Mouse (Mus musculus): ENCODE data around the gene Epb41l5. TPM values are rescaled to one million over a fixed set of nuclear protein-coding genes. Genes with fewer than 3 reads are reported as not detected.

The Epb41l5 gene
- polyA plus RNA-seq, 1 experiment, result 0.30 TPM

- H3K27me3 ChIP-seq (ENCODE audit: control insufficient read depth, insufficient read depth, low read length), result no peaks in the 10 kb centered on the region
- H3K36me3 ChIP-seq (ENCODE audit: control insufficient read depth, insufficient read depth, low read length), result 0 out of 2 replicates have a peak, but pooled peaks cover 2% of the 10 kb centered on the region
- 91% methylated on average over 2 of the region's 2 CpGs for WGBS
- no peak overlapping the region for H3K27ac ChIP-seq (ENCODE audit: insufficient read depth, low read length)
- H3K4me3 ChIP-seq (ENCODE audit: extremely low read depth, insufficient read depth, insufficient read length), result no peak overlapping the region
- no peaks in the 10 kb centered on the region for H3K4me1 ChIP-seq (ENCODE audit: control insufficient read depth, insufficient read depth, insufficient read length)
- DNase-seq (ENCODE audit: low read depth in 1 of 2, low spot score in 2 of 2), result no peak
- TF ChIP-seq CTCF (IDR thresholded peaks at IDR 0.05; ENCODE audit: extremely low read depth, insufficient read depth, insufficient read length, insufficient replicate concordance), result no peak
- no peak for TF ChIP-seq POLR2A (IDR thresholded peaks at IDR 0.05; ENCODE audit: low read depth, low read length)
Observed at GRCm38 (mm10) chr1:119654307-119654706, 5.5 kb upstream of the Epb41l5 start.

GRCm38 (mm10) chr1:119650386-119650785 is 1.6 kb upstream of the Epb41l5 start:
- DNase-seq (ENCODE audit: low read depth in 1 of 2, low spot score in 2 of 2), result no peak
- H3K27me3 ChIP-seq (ENCODE audit: control insufficient read depth, insufficient read depth, low read length), result peaks cover 3% of the 10 kb centered on the region
- no peaks in the 10 kb centered on the region; the same call in 1 of the 2 replicates for H3K4me1 ChIP-seq (ENCODE audit: control insufficient read depth, insufficient read depth, insufficient read length)
- 94% methylated on average over 5 of the region's 5 CpGs for WGBS
- TF ChIP-seq POLR2A (IDR thresholded peaks at IDR 0.05; ENCODE audit: low read depth, low read length) (no peak), CTCF (IDR thresholded peaks at IDR 0.05; ENCODE audit: extremely low read depth, insufficient read depth, insufficient read length, insufficient replicate concordance) (no peak)
- H3K4me3 ChIP-seq (ENCODE audit: extremely low read depth, insufficient read depth, insufficient read length), result no peak overlapping the region
- H3K27ac ChIP-seq (ENCODE audit: insufficient read depth, low read length), result no peak overlapping the region
- no peaks in the 10 kb centered on the region for H3K36me3 ChIP-seq (ENCODE audit: control insufficient read depth, insufficient read depth, low read length)

GRCm38 (mm10) chr1:119649627-119650026 is 827 bp upstream of the Epb41l5 start:
- no peak for DNase-seq (ENCODE audit: low read depth in 1 of 2, low spot score in 2 of 2)
- Histone ChIP-seq H3K36me3 (ENCODE audit: control insufficient read depth, insufficient read depth, low read length) (no peaks in the 10 kb centered on the region), H3K4me1 (ENCODE audit: control insufficient read depth, insufficient read depth, insufficient read length) (no peaks in the 10 kb centered on the region; the same call in 1 of the 2 replicates), H3K27ac (ENCODE audit: insufficient read depth, low read length) (no peak overlapping the region), H3K27me3 (ENCODE audit: control insufficient read depth, insufficient read depth, low read length) (peaks cover 3% of the 10 kb centered on the region), H3K4me3 (ENCODE audit: extremely low read depth, insufficient read depth, insufficient read length) (no peak overlapping the region)
- TF ChIP-seq CTCF (IDR thresholded peaks at IDR 0.05; ENCODE audit: extremely low read depth, insufficient read depth, insufficient read length, insufficient replicate concordance) (no peak), POLR2A (IDR thresholded peaks at IDR 0.05; ENCODE audit: low read depth, low read length) (no peak)
- WGBS, result 92% methylated on average over 2 of the region's 2 CpGs

- no peak overlapping the region for H3K27ac ChIP-seq (ENCODE audit: insufficient read depth, low read length)
- no peak for DNase-seq (ENCODE audit: low read depth in 1 of 2, low spot score in 2 of 2)
- peaks cover 3% of the 10 kb centered on the region for H3K27me3 ChIP-seq (ENCODE audit: control insufficient read depth, insufficient read depth, low read length)
- WGBS, result 87% methylated on average over 2 of the region's 2 CpGs
- H3K36me3 ChIP-seq (ENCODE audit: control insufficient read depth, insufficient read depth, low read length), result no peaks in the 10 kb centered on the region
- TF ChIP-seq CTCF (IDR thresholded peaks at IDR 0.05; ENCODE audit: extremely low read depth, insufficient read depth, insufficient read length, insufficient replicate concordance) (no peak), POLR2A (IDR thresholded peaks at IDR 0.05; ENCODE audit: low read depth, low read length) (no peak)
- no peak overlapping the region for H3K4me3 ChIP-seq (ENCODE audit: extremely low read depth, insufficient read depth, insufficient read length)
- H3K4me1 ChIP-seq (ENCODE audit: control insufficient read depth, insufficient read depth, insufficient read length), result no peaks in the 10 kb centered on the region; the same call in 1 of the 2 replicates
Observed at GRCm38 (mm10) chr1:119646356-119646755, 2.4 kb downstream of the Epb41l5 start.

- Histone ChIP-seq H3K27ac (ENCODE audit: insufficient read depth, low read length) (no peak overlapping the region), H3K4me3 (ENCODE audit: extremely low read depth, insufficient read depth, insufficient read length) (no peak overlapping the region)
- no peak for DNase-seq (ENCODE audit: low read depth in 1 of 2, low spot score in 2 of 2)
Observed at GRCm38 (mm10) chr1:119642367-119642766, 6.4 kb downstream of the Epb41l5 start.

GRCm38 (mm10) chr1:119641090-119641812 is 7.5 kb downstream of the Epb41l5 start:
- no peak for TF ChIP-seq POLR2A (IDR thresholded peaks at IDR 0.05; ENCODE audit: low read depth, low read length)
- Histone ChIP-seq H3K36me3 (ENCODE audit: control insufficient read depth, insufficient read depth, low read length) (no peaks in the 10 kb centered on the region), H3K4me1 (ENCODE audit: control insufficient read depth, insufficient read depth, insufficient read length) (no peaks in the 10 kb centered on the region), H3K4me3 (ENCODE audit: extremely low read depth, insufficient read depth, insufficient read length) (no peak overlapping the region), H3K27me3 (ENCODE audit: control insufficient read depth, insufficient read depth, low read length) (no peaks in the 10 kb centered on the region), H3K27ac (ENCODE audit: insufficient read depth, low read length) (no peak overlapping the region)
- no peak for DNase-seq (ENCODE audit: low read depth in 1 of 2, low spot score in 2 of 2)

More at GRCm38 (mm10) chr1:119642367-119642766, 6.4 kb downstream of the Epb41l5 start:
- 40% methylated on average over 12 of the region's 12 CpGs for WGBS
- TF ChIP-seq CTCF (IDR thresholded peaks at IDR 0.05; ENCODE audit: extremely low read depth, insufficient read depth, insufficient read length, insufficient replicate concordance), result no peak
- no peak for TF ChIP-seq POLR2A (IDR thresholded peaks at IDR 0.05; ENCODE audit: low read depth, low read length)
- no peaks in the 10 kb centered on the region for H3K4me1 ChIP-seq (ENCODE audit: control insufficient read depth, insufficient read depth, insufficient read length)
- H3K27me3 ChIP-seq (ENCODE audit: control insufficient read depth, insufficient read depth, low read length), result no peaks in the 10 kb centered on the region
- no peaks in the 10 kb centered on the region for H3K36me3 ChIP-seq (ENCODE audit: control insufficient read depth, insufficient read depth, low read length)

GRCm38 (mm10) chr1:119640006-119640405 is 8.8 kb downstream of the Epb41l5 start:
- Histone ChIP-seq H3K4me3 (ENCODE audit: extremely low read depth, insufficient read depth, insufficient read length) (no peak overlapping the region), H3K36me3 (ENCODE audit: control insufficient read depth, insufficient read depth, low read length) (no peaks in the 10 kb centered on the region), H3K4me1 (ENCODE audit: control insufficient read depth, insufficient read depth, insufficient read length) (no peaks in the 10 kb centered on the region), H3K27ac (ENCODE audit: insufficient read depth, low read length) (no peak overlapping the region), H3K27me3 (ENCODE audit: control insufficient read depth, insufficient read depth, low read length) (no peaks in the 10 kb centered on the region)
- no peak for TF ChIP-seq CTCF (IDR thresholded peaks at IDR 0.05; ENCODE audit: extremely low read depth, insufficient read depth, insufficient read length, insufficient replicate concordance)
- TF ChIP-seq POLR2A (IDR thresholded peaks at IDR 0.05; ENCODE audit: low read depth, low read length), result no peak
- no peak for DNase-seq (ENCODE audit: low read depth in 1 of 2, low spot score in 2 of 2)
- WGBS, result 65% methylated on average over 2 of the region's 2 CpGs
